Mouse (Mus musculus) c-Kit-positive CD71-negative TER-119-negative erythroid progenitor cells, embryonic 14.5 days (primary cell): ENCODE data around the gene Gm11214.

Source experiments
- DNase-seq: peaks from one replicate; pipeline ENCODE4 v3.0.0-alpha.2; 2013; ENCODE audit warnings: low read depth

Gene Gm11214

GRCm38 (mm10) chr4:63661426-63661825 is 1.8 kb downstream of the Gm11214 start:
- DNase-seq, result no peak

GRCm38 (mm10) chr4:63659775-63660174 is 3.4 kb downstream of the Gm11214 start:
- no peak for DNase-seq

GRCm38 (mm10) chr4:63659086-63659485 is 4.1 kb downstream of the Gm11214 start:
- DNase-seq, result no peak

- no peak for DNase-seq
Measured at GRCm38 (mm10) chr4:63654381-63654780, 8.8 kb downstream of the Gm11214 start.

- DNase-seq, result no peak
Measured at GRCm38 (mm10) chr4:63643956-63644726, 19.0 kb downstream of the Gm11214 start.

GRCm38 (mm10) chr4:63639842-63640241 is 23.3 kb downstream of the Gm11214 start:
- DNase-seq, result no peak

- DNase-seq, result no peak
Measured at GRCm38 (mm10) chr4:63638603-63639002, 24.6 kb downstream of the Gm11214 start.

GRCm38 (mm10) chr4:63633181-63633580 is 30.0 kb downstream of the Gm11214 start:
- DNase-seq, result no peak

GRCm38 (mm10) chr4:63627111-63627510 is 36.1 kb downstream of the Gm11214 start:
- DNase-seq, result no peak

GRCm38 (mm10) chr4:63625563-63626080 is 37.6 kb downstream of the Gm11214 start:
- peak; percentile 6 for DNase-seq

GRCm38 (mm10) chr4:63622378-63622835 is 40.8 kb downstream of the Gm11214 start, which contains the start of gene Tex48:
TSS of gene Tex48 (minus strand) at chr4:63622428.
- peak; percentile 16 for DNase-seq

GRCm38 (mm10) chr4:63621861-63622260 is 41.3 kb downstream of the Gm11214 start:
- DNase-seq, result no peak
